Mouse (Mus musculus) left cerebral cortex, postnatal 10 days (tissue): ENCODE measurements around the gene 3100002H09Rik. TPM values are rescaled to one million over a fixed set of nuclear protein-coding genes. Genes with fewer than 3 reads are reported as not detected.

Source experiments
- DNase-seq, 2 experiments: peaks; one replicate each; pipeline ENCODE4 v3.0.0; 2021 to 2022; ENCODE audit warnings: low spot score in 2 of 2, mixed read lengths in 1 of 2; ENCODE audit errors: extremely low spot score in 1 of 2
- intact Hi-C: fragments of 180-260 bp; cut with DNase I; formaldehyde crosslinking; loops from one replicate; pipeline ENCODE4 v1.15.1; 2025
- total RNA-seq, 2 experiments: library from RNA; stranded (reverse); gene quantifications; 2 replicates each; pipeline ENCODE4 v1.2.3; 2021

The 3100002H09Rik gene
- total RNA-seq, 2 experiments from 2014 or later = 0.54 to 0.71 TPM

DNA sequence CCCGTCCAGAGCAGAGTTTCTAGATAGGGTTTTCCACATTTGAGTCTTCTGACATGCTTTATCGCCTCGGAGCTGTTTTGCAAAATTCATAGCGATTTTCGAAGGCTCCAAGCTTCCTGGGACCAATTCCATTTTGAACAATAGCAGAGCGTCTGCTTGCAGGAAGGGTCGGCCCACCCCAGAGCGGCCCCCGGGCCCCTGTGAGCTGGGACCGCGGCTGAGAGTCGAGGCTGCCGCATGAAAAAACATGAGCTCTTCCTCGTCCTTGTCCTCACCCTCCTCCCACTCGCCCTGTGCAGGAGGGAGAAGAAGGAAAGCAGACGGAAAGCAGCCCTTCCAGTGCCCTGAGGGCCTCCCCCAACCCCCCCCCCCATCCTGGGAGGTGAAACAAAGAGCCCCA lies 8.0 kb upstream of the 3100002H09Rik start:
- no peak for DNase-seq
- intact Hi-C loops = no loop called here

DNA sequence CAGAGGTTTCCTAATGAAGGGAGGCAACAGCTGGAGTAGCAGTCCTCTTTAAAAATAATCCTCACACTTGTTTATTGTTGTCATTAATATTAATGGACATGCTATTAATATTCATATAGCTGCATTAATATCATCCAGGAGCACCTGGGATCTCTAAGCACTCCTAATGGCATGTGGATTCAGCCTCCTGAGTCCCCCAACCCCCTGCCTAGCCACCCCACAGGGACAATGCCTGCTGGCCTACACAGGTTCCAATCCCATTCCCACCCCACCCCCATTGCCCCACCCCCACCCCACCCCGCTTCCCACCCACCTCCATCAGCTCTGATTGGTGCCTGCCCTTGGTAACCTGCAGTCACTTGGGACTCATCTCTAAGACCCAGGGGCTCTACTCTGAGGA lies 6.0 kb upstream of the 3100002H09Rik start:
- no peak for DNase-seq
- intact Hi-C loops = no loop called here

DNA sequence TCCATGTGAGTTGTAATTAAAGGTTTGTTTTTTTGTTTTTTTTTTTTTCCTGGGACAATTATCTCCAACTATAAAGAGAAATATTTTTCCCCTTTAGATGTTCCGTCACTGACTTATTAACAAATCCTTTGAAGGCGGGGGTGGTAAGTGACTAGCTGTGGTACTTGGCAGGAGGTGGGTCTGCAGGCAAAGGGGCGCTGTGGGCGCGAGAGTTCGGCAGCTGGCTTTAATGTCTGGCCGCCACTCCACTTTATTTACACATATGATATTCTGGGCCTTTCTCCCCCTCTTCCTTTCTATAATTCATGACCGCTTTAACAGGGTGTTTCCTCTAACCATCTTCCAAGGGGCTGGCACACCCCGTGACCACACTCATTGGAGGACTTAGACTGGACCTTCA lies 5.4 kb upstream of the 3100002H09Rik start:
- intact Hi-C loops = no loop called here
- no peak for DNase-seq

DNA sequence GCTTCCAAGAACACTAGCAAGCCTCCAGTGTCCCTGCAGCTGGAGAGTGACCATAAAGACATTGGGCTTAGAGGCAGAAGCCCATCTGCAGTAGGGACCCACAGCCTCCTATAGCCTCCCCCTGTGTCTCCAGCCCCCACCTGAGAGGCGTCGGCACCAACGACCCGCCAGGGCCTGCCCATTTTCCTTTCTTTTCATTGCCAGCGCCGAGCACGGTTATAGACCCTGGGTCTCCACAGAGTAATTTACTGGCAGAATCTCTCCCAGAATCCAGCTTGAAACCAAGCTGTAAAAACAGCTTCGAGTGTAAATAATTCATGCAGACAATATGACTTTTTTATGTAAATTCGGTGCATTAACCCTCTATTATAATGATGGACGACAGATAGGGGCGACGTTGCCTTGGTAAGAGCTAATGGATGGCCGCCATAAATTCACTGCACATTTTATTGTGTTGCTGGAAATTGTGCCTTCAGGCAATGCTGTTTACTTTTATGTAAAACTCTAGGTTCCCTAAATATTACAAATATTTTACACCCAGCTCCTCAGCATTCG lies 4.9 kb upstream of the 3100002H09Rik start:
- DNase-seq = no peak
- intact Hi-C loops = no loop called here

DNA sequence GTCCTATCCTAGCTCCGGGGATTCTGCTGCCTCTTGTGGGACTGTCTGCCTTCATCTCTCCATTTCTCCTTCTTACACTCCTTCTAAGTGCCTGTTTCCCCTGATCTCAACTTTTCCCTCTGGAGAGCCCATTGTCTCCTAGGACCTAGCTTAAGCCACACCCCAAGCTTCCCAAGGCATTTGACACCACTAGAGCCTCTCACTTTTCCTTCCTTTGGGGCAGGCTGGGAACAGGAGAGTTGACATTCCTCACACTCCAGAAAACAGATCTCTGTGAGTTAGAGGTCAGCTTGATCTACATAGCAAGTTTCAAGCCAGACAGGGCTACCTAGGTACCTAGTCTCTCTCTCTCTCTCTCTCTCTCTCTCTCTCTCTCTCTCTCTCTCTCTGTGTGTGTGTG lies 3.6 kb upstream of the 3100002H09Rik start:
- intact Hi-C loops = no loop called here
- DNase-seq = no peak

DNA sequence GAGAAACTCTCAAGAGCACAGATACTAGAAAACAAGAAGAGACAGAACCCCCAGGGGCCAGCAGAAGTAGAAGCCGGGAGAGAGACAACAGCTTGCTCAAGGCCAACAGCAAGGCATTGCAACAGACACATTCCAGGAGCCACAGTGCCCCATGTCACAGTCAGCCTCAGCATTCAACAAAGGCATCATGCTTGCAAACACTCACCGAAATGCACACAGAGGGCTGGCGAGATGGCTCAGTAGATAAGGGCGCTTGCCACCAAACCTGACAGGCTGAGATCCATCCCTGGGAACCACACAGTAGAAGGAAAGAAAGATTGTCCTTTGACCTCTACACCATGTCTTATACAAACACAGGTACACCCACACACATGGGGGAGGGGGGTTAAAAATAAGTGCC lies 1.2 kb upstream of the 3100002H09Rik start:
- no peak for DNase-seq
- intact Hi-C loops = no loop called here

DNA sequence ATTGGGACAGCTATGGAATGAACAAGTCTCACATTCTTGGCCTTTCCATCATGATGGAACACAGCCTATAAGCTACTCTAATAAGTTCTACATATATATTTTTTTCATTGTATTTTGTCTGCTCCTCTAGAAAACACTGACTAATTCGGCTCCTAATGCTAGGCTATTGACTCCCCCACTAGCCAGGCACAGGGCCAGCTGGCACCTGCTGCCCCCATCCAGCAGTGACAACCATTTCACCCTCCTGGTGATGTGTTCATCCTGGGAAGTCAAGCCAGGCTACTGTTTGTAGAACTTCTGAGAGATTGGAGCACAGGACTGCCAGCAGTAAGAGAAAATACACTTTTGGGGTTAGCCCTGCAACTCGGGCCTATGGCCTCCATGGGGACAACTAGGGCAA lies 537 bp downstream of the 3100002H09Rik start:
- intact Hi-C loops = no loop called here
- no peak for DNase-seq

GRCm38 (mm10) chr4:124607166-124607565 lies 3.4 kb downstream of the 3100002H09Rik start:
- intact Hi-C loops = no loop called here
- DNase-seq = peak; percentile 47 to 60

GRCm38 (mm10) chr4:124606180-124606579 lies 4.4 kb downstream of the 3100002H09Rik start:
- intact Hi-C loops = no loop called here
- DNase-seq = no peak

- DNase-seq = no peak
- intact Hi-C loops = no loop called here
These were observed 5.3 kb downstream of the 3100002H09Rik start for GRCm38 (mm10) chr4:124605255-124605654.

DNA sequence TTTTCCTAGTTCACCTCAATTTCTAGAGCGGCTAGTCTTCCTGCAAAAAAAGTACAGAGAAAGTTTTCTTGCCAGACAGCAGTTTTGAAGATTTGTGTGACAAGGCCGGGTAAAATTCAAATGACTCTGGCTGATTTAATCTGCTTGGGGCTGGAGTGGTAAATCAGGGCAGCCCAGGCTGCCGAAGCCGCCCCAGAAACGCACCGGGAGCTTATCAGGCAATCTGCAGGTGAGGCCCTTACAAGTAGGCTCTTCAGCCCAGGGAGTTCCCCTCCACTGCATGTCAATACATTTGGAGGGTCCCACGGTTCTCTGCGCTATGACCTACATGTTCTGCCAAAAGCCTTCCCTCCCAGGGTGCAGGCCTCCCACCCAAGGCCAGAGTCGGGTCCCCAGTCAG lies 6.9 kb downstream of the 3100002H09Rik start:
- intact Hi-C loops = no loop called here
- no peak for DNase-seq

GRCm38 (mm10) chr4:124595929-124596328 lies 14.7 kb downstream of the 3100002H09Rik start:
- intact Hi-C loops = no loop called here
- no peak for DNase-seq

DNA sequence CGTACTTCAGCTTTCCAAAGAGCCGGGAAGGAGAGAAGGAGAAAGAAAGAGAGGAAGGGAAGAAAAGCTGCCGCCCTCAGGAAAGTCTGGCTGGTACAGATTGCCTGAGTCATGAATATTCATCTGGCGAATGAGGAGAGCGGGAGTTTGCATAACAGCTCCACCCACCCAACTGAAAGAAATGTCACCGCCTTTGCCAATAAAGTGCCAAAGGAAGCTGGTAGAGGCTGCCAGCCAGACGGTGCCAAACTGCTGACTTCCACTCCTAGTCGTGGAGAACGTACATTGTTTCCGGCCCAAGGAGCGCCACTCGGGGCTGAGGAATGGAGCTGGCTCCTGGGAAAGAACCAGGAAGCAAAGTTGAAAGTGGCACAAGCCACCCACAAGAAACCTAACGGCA lies 15.7 kb downstream of the 3100002H09Rik start:
- intact Hi-C loops = no loop called here
- peak; percentile 66 to 85 for DNase-seq

GRCm38 (mm10) chr4:124593691-124594090 lies 16.9 kb downstream of the 3100002H09Rik start:
- intact Hi-C loops = no loop called here
- DNase-seq = no peak

DNA sequence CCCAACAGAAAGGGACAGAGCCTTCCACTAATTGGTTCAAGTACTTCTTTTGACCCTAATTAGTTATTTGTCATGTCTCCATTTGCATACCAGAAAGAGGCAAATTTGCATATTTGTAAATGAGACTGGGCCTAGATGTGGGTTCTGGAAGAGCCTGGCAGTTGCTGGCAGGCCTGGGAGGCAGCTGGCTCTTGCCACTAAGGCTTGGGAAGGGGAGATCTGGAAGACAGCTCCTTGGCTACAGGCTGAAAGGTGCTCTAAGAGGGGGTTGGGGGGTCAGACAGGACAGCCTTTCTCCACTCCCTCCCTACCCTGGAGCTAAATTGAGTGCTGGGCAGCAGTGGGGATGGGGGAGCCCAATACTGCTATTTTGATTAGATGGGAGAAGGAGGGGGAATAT lies 17.4 kb downstream of the 3100002H09Rik start:
- intact Hi-C loops = no loop called here
- DNase-seq = no peak

GRCm38 (mm10) chr4:124592241-124592640 lies 18.4 kb downstream of the 3100002H09Rik start:
- DNase-seq = no peak
- intact Hi-C loops = no loop called here

- no peak for DNase-seq
- intact Hi-C loops = no loop called here
These were observed 29.9 kb downstream of the 3100002H09Rik start for GRCm38 (mm10) chr4:124580695-124581094.

DNA sequence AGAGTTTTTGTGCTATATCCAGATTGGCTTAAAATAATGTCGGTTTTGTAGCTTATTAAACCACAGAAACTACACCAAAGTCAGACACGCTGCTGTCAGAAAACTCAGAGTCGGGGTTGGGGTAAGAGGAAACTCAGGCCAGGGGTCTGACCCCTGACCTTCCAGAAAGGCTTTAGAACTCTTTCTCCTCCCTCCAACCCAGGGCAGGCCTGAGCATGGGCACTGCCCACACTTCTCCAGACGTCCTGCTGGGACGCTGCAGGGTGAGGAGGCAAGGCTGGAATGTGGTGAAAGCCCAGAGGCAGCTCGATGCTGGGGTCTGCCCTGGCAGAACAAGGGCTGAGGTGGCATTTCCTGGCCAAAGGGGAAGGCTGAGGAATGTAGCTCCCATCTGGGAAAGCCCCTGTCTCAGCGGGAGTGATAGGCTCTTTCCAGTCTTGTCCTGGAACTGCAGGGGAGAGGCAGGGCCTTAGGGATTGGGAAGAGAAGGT lies 34.6 kb downstream of the 3100002H09Rik start:
- intact Hi-C loops = loop anchor here (10.0 kb wide), 2 partner anchors 171 to 371 kb away; no protein-coding TSS in a partner anchor
- no peak for DNase-seq

DNA sequence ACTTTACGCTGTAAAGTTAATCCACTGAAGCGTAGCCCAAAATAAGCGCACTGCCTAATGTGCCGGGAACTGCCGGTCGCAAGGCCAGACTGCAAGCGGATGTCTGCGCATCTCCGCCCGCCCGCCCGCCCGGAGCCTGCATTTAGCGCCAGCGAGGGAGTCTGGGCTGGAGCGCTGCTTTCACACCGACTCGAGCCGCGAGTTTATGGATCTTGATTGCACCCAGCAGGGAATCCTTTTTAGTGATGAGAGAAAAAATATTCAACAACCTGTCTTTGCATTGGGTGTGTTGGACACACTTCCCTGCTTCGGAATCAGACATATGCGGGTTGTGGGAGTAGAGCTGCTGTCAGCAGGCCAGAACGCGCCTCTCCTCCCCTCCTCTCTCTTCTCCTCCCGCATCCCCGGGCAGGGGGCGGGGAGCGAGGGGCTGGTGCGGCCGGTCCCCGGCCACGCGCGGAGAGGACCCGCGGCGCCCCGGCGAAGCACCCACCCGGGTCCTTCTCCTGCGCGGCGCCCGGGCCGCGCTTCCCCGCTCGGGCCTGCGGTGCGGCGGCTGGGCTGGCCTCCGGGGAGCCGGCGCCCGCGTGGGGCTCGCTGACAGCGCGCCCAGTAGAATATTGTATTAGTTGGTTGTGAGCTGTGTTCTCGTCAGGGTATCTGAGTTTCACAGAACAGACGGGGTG lies 35.2 kb downstream of the 3100002H09Rik start:
- peak; percentile 66 to 76 for DNase-seq
- intact Hi-C loops = loop anchor here (10.0 kb wide), 2 partner anchors 171 to 371 kb away; no protein-coding TSS in a partner anchor

DNA sequence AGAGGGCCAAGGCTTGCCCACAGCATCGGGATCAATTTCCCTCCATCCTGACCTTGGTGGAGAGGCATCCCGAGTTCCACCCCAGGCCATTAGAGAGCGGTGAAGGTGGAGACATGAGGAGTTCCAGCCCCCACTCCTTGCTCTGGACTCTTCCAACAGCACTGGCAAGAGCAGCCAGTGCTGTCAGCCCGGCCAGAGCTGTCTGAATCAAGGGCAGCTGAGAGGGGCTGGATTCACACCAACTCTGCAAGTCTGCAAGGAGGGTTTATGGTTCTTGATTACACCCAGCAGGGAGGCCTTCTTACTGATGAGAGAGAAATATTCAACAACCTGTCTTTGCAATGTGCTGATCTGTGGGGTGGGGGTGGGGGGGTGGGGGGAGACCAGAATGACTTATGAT lies 37.0 kb downstream of the 3100002H09Rik start:
- DNase-seq = no peak
- intact Hi-C loops = loop anchor here (10.0 kb wide), 2 partner anchors 169 to 369 kb away; no protein-coding TSS in a partner anchor
